Mouse (Mus musculus) ES-E14 (cell line): ENCODE measurements around the gene Orm2.

Experiments used
- ZC3H11A ChIP-seq: IDR thresholded peaks from 2 replicates; pipeline ENCODE4 v1.6.1; 2012; ENCODE audit warnings: low read depth, mild to moderate bottlenecking, inconsistent platforms, low read length, borderline replicate concordance
- ZNF384 ChIP-seq: IDR thresholded peaks from 2 replicates; pipeline ENCODE4 v1.6.1; 2012; ENCODE audit warnings: low read depth, low read length, inconsistent platforms

GRCm38 (mm10) chr4:63403040-63403959, 41.1 kb downstream of the Orm2 start, which contains the start of gene Akna:
- no peak for TF ChIP-seq ZNF384
- TF ChIP-seq ZC3H11A = no peak
